Mouse (Mus musculus): ENCODE measurements around the gene Arg1. TPM values are rescaled to one million over a fixed set of nuclear protein-coding genes. Genes with fewer than 3 reads are reported as not detected.

The Arg1 gene
- total RNA-seq, 2 experiments from 2014 or later = 21.3 to 126 TPM

GRCm38 (mm10) chr10:24912576-24912975 is 14.7 kb downstream of the Arg1 start:
- DNase-seq = no peak

- DNase-seq = no peak
Observed at GRCm38 (mm10) chr10:24911199-24911598, 16.1 kb downstream of the Arg1 start.

DNA sequence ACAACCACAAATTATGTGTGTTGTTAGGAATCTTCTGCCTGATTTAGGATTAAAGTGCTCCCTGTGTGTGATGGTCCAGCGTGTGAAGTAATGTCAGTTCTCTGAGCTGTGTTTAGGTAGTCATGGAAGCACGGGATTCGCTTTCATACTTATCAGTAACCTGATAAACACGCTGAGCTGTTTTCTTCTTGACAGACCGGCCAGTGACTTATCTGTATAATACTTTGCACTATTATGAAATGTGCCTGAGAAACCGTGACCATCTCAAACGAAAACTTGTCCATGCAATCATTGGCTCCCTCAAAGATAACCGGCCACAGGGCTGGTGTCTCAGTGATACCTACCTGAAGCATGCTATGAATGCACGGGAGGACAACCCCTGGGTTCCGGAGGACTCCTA is 21.7 kb downstream of the Arg1 start:
- DNase-seq = no peak

- peak; percentile 52 for DNase-seq
Observed at GRCm38 (mm10) chr10:24895927-24896326, 31.4 kb downstream of the Arg1 start.

DNA sequence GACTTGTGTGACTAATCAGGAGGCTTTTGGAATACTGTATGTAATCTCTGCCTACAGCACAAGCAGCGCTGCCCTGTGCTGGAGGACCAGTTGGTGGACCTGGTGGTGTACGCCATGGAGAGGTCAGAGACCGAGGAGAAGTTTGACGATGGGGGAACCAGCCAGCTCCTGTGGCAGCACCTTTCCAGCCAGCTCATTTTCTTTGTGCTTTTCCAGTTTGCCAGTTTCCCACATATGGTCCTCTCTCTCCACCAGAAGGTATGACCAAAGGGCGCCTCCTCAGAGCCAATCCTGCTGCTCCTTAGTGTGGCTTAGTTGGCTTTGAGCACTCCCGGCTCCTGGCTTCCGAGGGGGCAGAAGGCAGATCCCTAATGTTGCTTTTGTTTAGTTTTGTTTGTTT is 38.9 kb downstream of the Arg1 start:
- DNase-seq = no peak

GRCm38 (mm10) chr10:24886008-24886407 is 41.3 kb downstream of the Arg1 start:
- peak; percentile 37 for DNase-seq

- DNase-seq = no peak
Observed at GRCm38 (mm10) chr10:24873624-24874023, 53.7 kb downstream of the Arg1 start.

DNA sequence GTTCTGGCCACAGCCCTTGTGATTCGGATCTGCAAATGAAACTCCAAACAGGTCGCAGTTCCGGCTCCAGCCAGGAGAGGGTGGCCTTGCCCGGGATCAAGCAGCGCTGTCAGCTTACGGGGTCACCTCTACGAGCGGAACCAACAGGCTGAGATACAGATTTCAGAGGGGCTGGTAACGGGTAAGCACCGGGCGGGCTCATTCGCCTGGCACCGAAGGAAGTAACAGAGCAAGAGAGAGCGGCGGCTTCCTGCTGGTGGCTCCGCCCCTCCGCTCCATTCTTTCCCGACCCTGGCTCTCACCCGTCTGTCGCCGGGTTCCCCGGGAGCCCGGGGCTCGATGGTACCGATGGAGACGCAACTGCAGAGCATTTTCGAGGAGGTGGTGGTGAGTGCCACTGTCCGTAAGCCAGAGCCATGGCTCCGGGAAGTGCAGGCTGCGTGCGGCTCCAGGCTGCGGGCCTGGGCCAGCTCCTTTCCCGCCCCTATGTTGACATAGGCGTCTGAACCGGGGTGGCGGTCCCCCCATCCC is 57.5 kb downstream of the Arg1 start, which contains the start of gene Med23:
Gene Med23 (plus strand): TSS at position 227 of the 531 bp plus-strand sequence.
- DNase-seq = peak; percentile 98

Small RNA genes within 50 kb of the gene (microRNA-seq; reads per million reads assigned to microRNA genes)
- not detected for gene Mir6905

Other genes starting within 250 kb of the Arg1 start
- gene Enpp1, start 215.3 kb downstream of the Arg1 start, total RNA-seq (2021) = 1 to 10 TPM; 5.3 to 7.0 TPM
- 10 to 100 TPM in 1 of 2 experiments, 1 to 10 TPM in 1; 9.5 to 12.0 TPM for gene Enpp3, start 84.7 kb downstream of the Arg1 start, total RNA-seq (2021)
- gene Med23, start 57.5 kb downstream of the Arg1 start, total RNA-seq (2021) = 10 to 100 TPM; 19.0 to 31.2 TPM